Mouse (Mus musculus) lung, embryonic 14.5 days (tissue): Measurements from ENCODE around the gene Fyco1. TPM values are rescaled to one million over a fixed set of nuclear protein-coding genes. Genes with fewer than 3 reads are reported as not detected.
A peak's percentile ranks its signal among the peaks of the same experiment; 100 is the strongest.

ENCODE experiments used
- ATAC-seq: fragments of 200-750 bp; cut with Nextera tagmentation; 2 replicates; pipeline ENCODE4 v1.8.0; 2017; ENCODE audit warnings: mild to moderate bottlenecking, moderate TSS enrichment, moderate library complexity; ENCODE audit not compliant: insufficient read depth
- DNase-seq: peaks from one replicate; pipeline ENCODE4 v3.0.0-alpha.2; 2015
- H3K27ac ChIP-seq: fragments of 300-500 bp; sonication (generic); 2 replicates; pipeline ENCODE4 v1.5.1; 2014; ENCODE audit warnings: low read depth, mild to moderate bottlenecking, moderate library complexity
- H3K27me3 ChIP-seq: fragments of 300-500 bp; sonication (generic); 2 replicates; pipeline ENCODE4 v1.6.1; 2014; ENCODE audit warnings: low read length, control low read depth; ENCODE audit not compliant: insufficient read depth
- H3K36me3 ChIP-seq: fragments of 300-500 bp; sonication (generic); 2 replicates; pipeline ENCODE4 v1.6.1; 2014; ENCODE audit warnings: control low read depth; ENCODE audit not compliant: insufficient read depth
- H3K4me1 ChIP-seq: fragments of 300-500 bp; sonication (generic); 2 replicates; pipeline ENCODE4 v1.6.1; 2014; ENCODE audit warnings: antibody characterized with exemption, control low read depth; ENCODE audit not compliant: insufficient read depth
- H3K4me2 ChIP-seq: fragments of 300-500 bp; sonication (generic); 2 replicates; pipeline ENCODE4 v1.6.1; 2014; ENCODE audit warnings: mild to moderate bottlenecking
- H3K4me3 ChIP-seq: fragments of 300-500 bp; sonication (generic); 2 replicates; pipeline ENCODE4 v1.5.1; 2014; ENCODE audit warnings: low read depth, low read length
- H3K9ac ChIP-seq: fragments of 300-500 bp; sonication (generic); 2 replicates; pipeline ENCODE4 v1.6.1; 2014
- H3K9me3 ChIP-seq: fragments of 300-500 bp; sonication (generic); 2 replicates; pipeline ENCODE4 v1.6.1; 2016; ENCODE audit warnings: low read depth, low read length, control low read depth
- CTCF ChIP-seq: IDR thresholded peaks from 2 replicates; pipeline ENCODE4 v1.5.1; 2016; ENCODE audit warnings: antibody characterized with exemption, low read depth
- WGBS: fragments of 180-500 bp; shearing (Covaris S2); extraction: QIAGEN DNeasy Blood & Tissue Kit; methylation state at CpG from one replicate; pipeline ENCODE4 v1.1.7; 2014; 5-methylcytosine and 5-hydroxymethylcytosine counted together
- polyA plus RNA-seq: library from polyadenylated mRNA; unstranded; fragments of >200 nt; fragmentation: Nextera tagmentation; extraction: Ambion mirVana; gene quantifications from 2 replicates; pipeline ENCODE4 v1.2.1, GENCODE M21; 2014

Fyco1 gene
- polyA plus RNA-seq, result 12.6 and 12.9 TPM in 2 replicates

GRCm38 (mm10) chr9:123851713-123852448 lies at the start of gene Fyco1:
Gene Fyco1, minus strand, starts transcription at chr9:123851899.
- no peaks in the 10 kb centered on the region for H3K36me3 ChIP-seq
- peak within 1 kb of the TSS; percentile 83 for H3K9ac ChIP-seq
- no peak for TF ChIP-seq CTCF
- no peaks in the 10 kb centered on the region for H3K27me3 ChIP-seq
- 0 out of 2 replicates have a peak, but pooled peaks cover 7% of the 10 kb centered on the region for H3K4me1 ChIP-seq
- peak within 1 kb of the TSS; percentile 76 for H3K4me2 ChIP-seq
- peak within 1 kb of the TSS; percentile 95 for H3K27ac ChIP-seq
- H3K9me3 ChIP-seq, result no peaks in the 10 kb centered on the region
- DNase-seq, result peak; percentile 98
- ATAC-seq, result peak; percentile 97
- WGBS, result under 1% methylated on average over 47 of the region's 47 CpGs
- peak within 1 kb of the TSS; percentile 72 for H3K4me3 ChIP-seq

- Histone ChIP-seq H3K4me1 (no peaks in the 10 kb centered on the region), H3K9ac (no peak overlapping the region), H3K27ac (no peak overlapping the region), H3K27me3 (no peaks in the 10 kb centered on the region), H3K4me2 (no peak overlapping the region), H3K36me3 (no peaks in the 10 kb centered on the region), H3K9me3 (no peaks in the 10 kb centered on the region), H3K4me3 (no peak overlapping the region)
- ATAC-seq (no peak), DNase-seq (no peak)
- WGBS, result 47% methylated on average over 4 of the region's 4 CpGs
- TF ChIP-seq CTCF, result no peak
These were observed 20.4 kb upstream of the Fyco1 start for GRCm38 (mm10) chr9:123872049-123872448.

DNA sequence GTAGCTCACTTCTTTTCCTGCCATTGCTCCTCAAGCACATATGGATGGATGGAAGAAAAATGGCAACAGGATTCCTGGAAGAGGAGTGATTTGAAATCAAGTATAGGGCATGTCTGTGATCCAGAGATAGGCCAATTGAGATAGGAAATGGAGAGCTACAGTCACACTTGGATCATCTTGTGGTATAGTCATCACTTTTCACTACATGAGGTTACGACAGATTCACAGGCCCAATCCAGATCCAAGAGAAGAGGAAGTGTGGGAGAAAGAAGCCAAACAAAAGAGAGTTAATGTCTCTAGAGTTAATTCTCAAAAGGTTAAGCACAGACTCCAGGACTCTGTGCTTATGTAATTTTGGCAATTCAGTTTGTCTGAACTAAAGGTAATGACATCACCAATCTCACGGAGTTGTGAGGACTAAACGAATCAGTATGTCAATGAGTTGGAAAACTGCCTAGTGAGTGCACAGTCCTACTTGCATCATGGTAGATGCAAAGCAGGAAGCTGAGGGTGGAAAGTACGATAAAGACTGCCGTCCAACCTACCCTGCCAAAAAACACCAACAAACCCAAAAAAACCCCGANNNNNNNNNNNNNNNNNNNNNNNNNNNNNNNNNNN lies 17.6 kb upstream of the Fyco1 start:
- WGBS, result 75% methylated on average over 3 of the region's 6 CpGs
- ATAC-seq (no peak), DNase-seq (no peak)
- no peaks in the 10 kb centered on the region for H3K27me3 ChIP-seq
- H3K4me1 ChIP-seq, result no peaks in the 10 kb centered on the region
- H3K9ac ChIP-seq, result no peak overlapping the region
- no peaks in the 10 kb centered on the region for H3K9me3 ChIP-seq
- H3K36me3 ChIP-seq, result no peaks in the 10 kb centered on the region
- no peak overlapping the region for H3K27ac ChIP-seq
- H3K4me2 ChIP-seq, result no peak overlapping the region
- no peak overlapping the region for H3K4me3 ChIP-seq
- TF ChIP-seq CTCF, result no peak

GRCm38 (mm10) chr9:123863641-123864040 lies 11.9 kb upstream of the Fyco1 start:
- WGBS, result 84% methylated on average over 1 of the region's 1 CpGs
- H3K9me3 ChIP-seq, result no peaks in the 10 kb centered on the region
- H3K4me2 ChIP-seq, result no peak overlapping the region
- no peak overlapping the region for H3K27ac ChIP-seq
- no peaks in the 10 kb centered on the region for H3K4me1 ChIP-seq
- H3K9ac ChIP-seq, result no peak overlapping the region
- TF ChIP-seq CTCF, result no peak
- no peak overlapping the region for H3K4me3 ChIP-seq
- ATAC-seq, result no peak
- no peaks in the 10 kb centered on the region for H3K27me3 ChIP-seq
- no peak for DNase-seq
- H3K36me3 ChIP-seq, result no peaks in the 10 kb centered on the region

DNA sequence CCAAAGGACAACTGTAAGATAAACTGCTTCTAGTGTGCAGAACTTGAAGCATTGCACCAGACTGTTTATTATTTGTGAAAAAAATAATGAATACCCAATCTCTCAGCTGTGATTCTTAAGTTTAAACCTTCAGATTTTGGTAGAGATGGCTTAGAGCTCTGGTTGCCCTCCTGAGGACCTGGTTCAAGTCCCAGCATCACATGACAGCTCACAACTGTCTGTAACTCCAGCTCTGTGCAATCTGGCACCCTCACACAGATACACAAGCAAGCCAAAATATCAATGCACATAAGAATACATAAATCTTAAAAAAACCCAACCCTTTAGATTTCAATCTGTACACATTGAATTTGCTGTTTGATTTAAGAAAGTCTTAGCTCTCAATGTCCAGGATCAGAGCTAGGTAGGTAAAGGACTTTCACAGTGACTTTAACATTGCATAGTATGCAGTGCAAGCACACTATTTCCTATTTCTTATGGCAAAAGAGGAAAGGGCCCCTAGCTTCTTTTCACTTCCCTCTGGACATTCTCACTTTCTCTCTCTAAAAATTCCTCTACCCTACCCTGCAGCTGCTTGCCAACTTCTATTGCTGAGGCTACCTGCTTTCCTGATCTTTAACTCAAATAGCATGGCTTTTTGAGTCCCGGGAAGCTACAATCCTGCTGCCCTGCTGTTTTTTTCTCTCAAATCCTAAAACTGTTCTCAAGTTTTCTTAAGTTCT lies 11.4 kb upstream of the Fyco1 start:
- Histone ChIP-seq H3K4me2 (no peak overlapping the region), H3K4me3 (no peak overlapping the region), H3K9me3 (no peaks in the 10 kb centered on the region), H3K36me3 (no peaks in the 10 kb centered on the region), H3K27me3 (no peaks in the 10 kb centered on the region), H3K27ac (no peak overlapping the region), H3K9ac (no peak overlapping the region), H3K4me1 (no peaks in the 10 kb centered on the region)
- ATAC-seq, result no peak
- WGBS, result 85% methylated on average over 1 of the region's 1 CpGs
- DNase-seq, result no peak
- TF ChIP-seq CTCF, result no peak

DNA sequence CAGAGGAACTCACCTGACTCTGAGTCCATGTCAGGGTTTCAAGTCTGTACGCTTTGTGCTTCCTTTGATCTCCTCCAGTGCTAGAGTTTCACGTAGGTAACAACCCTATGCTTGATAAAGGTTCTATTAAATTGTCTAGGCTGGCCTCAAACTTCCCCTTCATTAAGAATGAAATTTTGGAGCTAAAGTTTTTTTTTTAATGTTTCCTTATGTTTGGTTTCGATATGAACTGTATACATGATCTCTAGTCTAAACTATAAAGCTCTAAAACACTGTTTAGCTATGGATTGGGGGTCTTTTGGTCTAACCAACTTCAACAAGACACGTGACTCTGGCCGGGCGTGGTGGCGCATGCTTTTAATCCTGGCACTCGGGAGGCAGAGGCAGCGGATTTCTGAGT lies 10.2 kb upstream of the Fyco1 start, which contains the start of gene Xcr1:
Xcr1 (minus strand) TSS at position 101 of the 400 bp plus-strand sequence.
- 78% methylated on average over 9 of the region's 9 CpGs for WGBS
- H3K27ac ChIP-seq, result no peak within 1 kb of the TSS
- H3K9ac ChIP-seq, result no peak within 1 kb of the TSS
- no peaks in the 10 kb centered on the region for H3K4me1 ChIP-seq
- no peaks in the 10 kb centered on the region for H3K27me3 ChIP-seq
- TF ChIP-seq CTCF, result no peak
- H3K4me3 ChIP-seq, result no peak within 1 kb of the TSS
- no peak for ATAC-seq
- no peaks in the 10 kb centered on the region for H3K36me3 ChIP-seq
- H3K4me2 ChIP-seq, result no peak within 1 kb of the TSS
- DNase-seq, result no peak
- no peaks in the 10 kb centered on the region for H3K9me3 ChIP-seq

DNA sequence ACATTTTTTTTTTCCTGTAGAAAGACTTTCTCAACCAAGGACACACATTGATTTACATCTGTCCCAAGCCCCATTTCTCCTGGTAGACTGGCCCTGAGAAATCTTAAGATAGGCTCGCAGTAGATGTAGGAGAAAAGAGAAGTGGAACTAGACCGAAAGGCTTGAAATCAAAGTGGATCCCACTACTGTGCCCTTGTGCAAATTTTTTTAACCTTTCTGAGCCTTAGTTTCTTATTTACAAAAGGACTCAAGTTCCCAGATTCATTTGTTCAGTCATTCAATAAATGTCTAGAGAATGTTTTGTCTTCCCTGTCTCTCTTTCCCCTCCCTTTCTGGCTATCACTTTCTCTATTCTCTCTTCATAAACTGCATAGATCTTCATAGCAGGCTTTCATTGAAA lies 5.1 kb upstream of the Fyco1 start:
- no peak overlapping the region for H3K9ac ChIP-seq
- DNase-seq, result no peak
- no peaks in the 10 kb centered on the region for H3K36me3 ChIP-seq
- H3K4me2 ChIP-seq, result no peak overlapping the region
- no peak for ATAC-seq
- H3K9me3 ChIP-seq, result no peaks in the 10 kb centered on the region
- H3K4me1 ChIP-seq, result no peaks in the 10 kb centered on the region
- H3K4me3 ChIP-seq, result no peak overlapping the region
- H3K27me3 ChIP-seq, result no peaks in the 10 kb centered on the region
- WGBS, result 69% methylated on average over 2 of the region's 2 CpGs
- no peak overlapping the region for H3K27ac ChIP-seq
- no peak for TF ChIP-seq CTCF
